Mouse (Mus musculus) kidney, embryonic 16.5 days (tissue): ENCODE measurements around the gene Tas2r137. TPM values are rescaled to one million over a fixed set of nuclear protein-coding genes. Genes with fewer than 3 reads are reported as not detected.

Experiments
- ATAC-seq: fragments of 200-750 bp; cut with Nextera tagmentation; 2 replicates; pipeline ENCODE4 v1.8.0; 2017; ENCODE audit warnings: moderate TSS enrichment; ENCODE audit not compliant: low FRiP score, low TSS enrichment
- H3K27ac ChIP-seq: fragments of 300-500 bp; sonication (generic); 2 replicates; pipeline ENCODE4 v1.5.1; 2014; ENCODE audit warnings: low read length
- H3K27me3 ChIP-seq: fragments of 300-500 bp; sonication (generic); 2 replicates; pipeline ENCODE4 v1.6.1; 2014; ENCODE audit warnings: low read length, control low read depth, mixed read lengths; ENCODE audit not compliant: insufficient read depth
- H3K36me3 ChIP-seq: fragments of 300-500 bp; sonication (generic); 2 replicates; pipeline ENCODE4 v1.6.1; 2014; ENCODE audit warnings: low read length, control low read depth, mixed read lengths; ENCODE audit not compliant: insufficient read depth
- H3K4me1 ChIP-seq: fragments of 300-500 bp; sonication (generic); 2 replicates; pipeline ENCODE4 v1.6.1; 2014; ENCODE audit warnings: low read length, control low read depth, mixed read lengths; ENCODE audit not compliant: insufficient read depth
- H3K4me2 ChIP-seq: fragments of 300-500 bp; sonication (generic); replicated peaks from 2 replicates; pipeline ENCODE4 v1.6.1; 2014; ENCODE audit warnings: low read depth, low read length
- H3K4me3 ChIP-seq: fragments of 300-500 bp; sonication (generic); 2 replicates; pipeline ENCODE4 v1.5.1; 2014; ENCODE audit warnings: mild to moderate bottlenecking, low read length
- H3K9ac ChIP-seq: fragments of 300-500 bp; sonication (generic); replicated peaks from 2 replicates; pipeline ENCODE4 v1.6.1; 2014; ENCODE audit warnings: low read length
- H3K9me3 ChIP-seq: fragments of 300-500 bp; sonication (generic); 2 replicates; pipeline ENCODE4 v1.6.1; 2016; ENCODE audit warnings: low read length, control low read depth
- WGBS: fragments of 180-500 bp; shearing (Covaris S2); extraction: QIAGEN DNeasy Blood & Tissue Kit; methylation state at CpG from one replicate; pipeline ENCODE4 v1.1.7; 2014; 5-methylcytosine and 5-hydroxymethylcytosine counted together
- polyA plus RNA-seq: library from polyadenylated mRNA; unstranded; fragments of >200 nt; fragmentation: Nextera tagmentation; extraction: Ambion mirVana; gene quantifications from 2 replicates; pipeline ENCODE4 v1.2.1, GENCODE M21; 2015

Tas2r137 gene
- polyA plus RNA-seq, 1 experiment from 2014 or later, result not detected

DNA sequence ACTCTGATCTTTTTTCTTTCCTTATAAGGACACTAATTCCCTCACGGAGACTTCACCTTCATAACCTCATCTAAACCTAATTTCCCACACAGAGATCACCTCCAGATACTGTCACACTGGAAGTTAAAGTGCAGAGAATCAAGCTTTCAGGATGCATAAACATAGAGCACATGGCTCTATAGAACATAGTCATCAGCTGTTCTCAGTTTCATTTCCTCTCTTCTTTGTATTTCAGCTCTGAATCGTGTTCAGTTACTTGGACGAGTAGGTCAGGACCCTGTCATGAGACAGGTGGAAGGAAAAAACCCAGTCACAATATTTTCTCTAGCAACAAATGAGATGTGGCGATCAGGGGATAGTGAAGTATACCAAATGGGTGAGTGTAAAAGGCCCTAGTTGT, 14.9 kb upstream of the Tas2r137 start:
- Histone ChIP-seq H3K9me3 (peaks cover 4% of the 10 kb centered on the region; the same call in 1 of the 2 replicates), H3K4me1 (peaks cover 8% of the 10 kb centered on the region), H3K27me3 (no peaks in the 10 kb centered on the region), H3K4me2 (no peak overlapping the region), H3K36me3 (peaks cover 47% of the 10 kb centered on the region), H3K27ac (no peak overlapping the region), H3K9ac (no peak overlapping the region), H3K4me3 (no peak overlapping the region)
- ATAC-seq, result no peak
- 75% methylated on average over 4 of the region's 4 CpGs for WGBS

DNA sequence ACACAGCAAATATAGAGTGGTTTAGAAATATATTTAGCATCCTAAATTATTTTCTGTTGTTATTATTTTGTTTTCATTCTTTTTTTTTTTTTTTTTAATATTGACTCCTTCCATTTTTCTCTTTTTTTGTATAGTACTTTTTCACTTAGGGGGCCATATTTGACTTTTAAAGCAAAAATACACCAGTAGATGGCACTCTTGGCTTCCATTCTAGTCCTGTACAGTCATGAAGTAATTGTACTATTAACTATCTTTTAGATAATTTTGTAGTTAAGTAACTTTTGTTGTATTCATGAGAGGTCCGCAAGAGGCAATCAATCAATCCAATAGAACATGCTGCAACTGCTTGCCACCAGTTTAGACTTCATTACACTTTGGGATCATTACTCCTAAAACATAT, 11.3 kb upstream of the Tas2r137 start:
- H3K4me3 ChIP-seq, result no peak overlapping the region
- no peak overlapping the region for H3K27ac ChIP-seq
- peaks cover 62% of the 10 kb centered on the region for H3K36me3 ChIP-seq
- H3K9me3 ChIP-seq, result peaks cover 4% of the 10 kb centered on the region; the same call in 1 of the 2 replicates
- no peak overlapping the region for H3K9ac ChIP-seq
- H3K4me1 ChIP-seq, result no peaks in the 10 kb centered on the region
- H3K4me2 ChIP-seq, result no peak overlapping the region
- no peaks in the 10 kb centered on the region for H3K27me3 ChIP-seq
- WGBS, result 85% methylated on average over 1 of the region's 1 CpGs
- ATAC-seq, result no peak

DNA sequence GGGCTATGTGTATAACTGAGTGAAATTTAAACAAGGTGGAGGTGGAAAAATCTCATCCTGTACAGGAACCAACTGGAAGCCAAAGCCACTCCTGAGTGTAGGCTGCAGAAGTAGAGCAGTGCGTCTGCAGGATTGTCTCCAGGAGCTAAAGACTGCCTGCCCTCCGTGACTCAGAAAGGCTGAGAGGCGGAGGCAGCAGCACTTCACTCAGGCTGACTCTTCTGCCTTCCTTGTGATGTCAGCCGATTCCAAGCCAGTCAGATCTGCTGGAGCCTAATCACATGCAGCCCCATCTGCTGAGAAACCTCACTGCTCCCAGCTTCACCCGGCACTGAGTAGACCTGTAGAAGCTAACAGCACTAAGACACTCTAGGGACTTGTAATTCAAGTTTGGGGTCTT, 8.7 kb upstream of the Tas2r137 start:
- 93% methylated on average over 5 of the region's 5 CpGs for WGBS
- H3K36me3 ChIP-seq, result peaks cover 50% of the 10 kb centered on the region

DNA sequence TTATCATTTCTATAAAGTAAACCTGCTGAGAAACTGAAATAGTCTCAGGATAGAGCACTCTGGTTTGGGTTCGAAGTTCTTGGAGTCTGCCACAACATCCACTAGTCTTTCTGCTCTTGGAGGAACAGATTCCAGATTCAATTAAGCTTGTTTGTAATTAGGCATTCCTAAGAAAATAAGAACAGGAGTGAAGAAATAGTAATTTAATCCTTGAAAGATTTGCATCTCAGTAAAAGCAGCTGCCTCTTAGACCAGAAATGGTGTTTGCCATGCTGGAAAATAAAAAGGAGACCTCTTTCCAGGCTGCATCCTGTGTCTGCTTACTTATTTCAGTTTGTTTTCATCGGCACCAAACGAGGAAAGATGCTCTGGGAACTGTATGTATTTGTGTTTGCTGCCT, 2.2 kb downstream of the Tas2r137 start, which contains the start of gene Tas2r108:
Gene Tas2r108, plus strand, starts transcription at position 301 of the 400 bp plus-strand sequence.
- Histone ChIP-seq H3K4me1 (no peaks in the 10 kb centered on the region), H3K4me3 (no peak within 1 kb of the TSS), H3K27ac (no peak within 1 kb of the TSS), H3K36me3 (no peaks in the 10 kb centered on the region), H3K9ac (no peak within 1 kb of the TSS), H3K4me2 (no peak within 1 kb of the TSS), H3K9me3 (no peaks in the 10 kb centered on the region), H3K27me3 (no peaks in the 10 kb centered on the region)
- 89% methylated on average over 3 of the region's 3 CpGs for WGBS
- ATAC-seq, result no peak

More for the DNA sequence above, 8.7 kb upstream of the Tas2r137 start:
- ATAC-seq, result no peak
- Histone ChIP-seq H3K4me1 (no peaks in the 10 kb centered on the region), H3K27me3 (no peaks in the 10 kb centered on the region), H3K9ac (no peak overlapping the region), H3K4me2 (no peak overlapping the region), H3K4me3 (no peak overlapping the region), H3K9me3 (no peaks in the 10 kb centered on the region), H3K27ac (no peak overlapping the region)

DNA sequence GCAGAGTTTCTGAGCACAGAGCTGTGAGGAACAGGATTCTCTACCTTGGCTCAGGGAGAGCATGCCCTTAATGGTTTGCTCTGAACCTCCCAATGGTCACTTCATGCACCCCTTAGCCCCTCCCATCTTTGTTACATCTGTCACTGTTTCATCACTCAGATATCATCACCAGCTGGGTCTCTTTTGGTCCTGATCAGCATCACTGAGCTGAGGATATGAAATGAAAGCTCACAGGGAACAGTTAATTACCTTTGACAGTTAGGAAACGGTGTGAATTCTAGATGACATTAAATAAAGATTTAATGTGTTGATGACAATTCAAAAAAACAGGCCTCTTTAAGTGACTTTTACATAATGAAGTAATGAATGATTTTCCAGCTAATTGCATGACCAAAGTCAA, 28.4 kb downstream of the Tas2r137 start, which contains the start of gene Prss37:
Gene Prss37, minus strand, starts transcription at position 101 of the 400 bp plus-strand sequence.
- H3K9ac ChIP-seq, result no peak within 1 kb of the TSS
- H3K4me2 ChIP-seq, result no peak within 1 kb of the TSS
- H3K27me3 ChIP-seq, result no peaks in the 10 kb centered on the region
- no peaks in the 10 kb centered on the region for H3K4me1 ChIP-seq
- ATAC-seq, result no peak
- 38% methylated on average over 1 of the region's 1 CpGs for WGBS
- no peaks in the 10 kb centered on the region for H3K36me3 ChIP-seq
- H3K27ac ChIP-seq, result no peak within 1 kb of the TSS
- H3K4me3 ChIP-seq, result no peak within 1 kb of the TSS
- H3K9me3 ChIP-seq, result no peaks in the 10 kb centered on the region

Other genes starting within 250 kb of the Tas2r137 start
- 47.1 and 49.9 TPM in 2 replicates for gene Agk, start 166.1 kb upstream of the Tas2r137 start, polyA plus RNA-seq
- 10.5 and 12.5 TPM in 2 replicates for gene E330009J07Rik, start 55.1 kb upstream of the Tas2r137 start, polyA plus RNA-seq
- 0.12 TPM in 1 of 2 replicates, not detected in the other for gene Wee2, start 52.1 kb upstream of the Tas2r137 start, polyA plus RNA-seq
- gene Ssbp1, start 19.9 kb upstream of the Tas2r137 start, polyA plus RNA-seq, result 161 and 169 TPM in 2 replicates
- gene Tas2r108, start 2.3 kb downstream of the Tas2r137 start, polyA plus RNA-seq, result not detected in 2 replicates
- not detected in 2 replicates for gene Prss37, start 28.3 kb downstream of the Tas2r137 start, polyA plus RNA-seq
- gene Olfr461, start 63.8 kb downstream of the Tas2r137 start, polyA plus RNA-seq, result 0.16 TPM in 1 of 2 replicates, not detected in the other
- gene Olfr460, start 78.3 kb downstream of the Tas2r137 start, polyA plus RNA-seq, result not detected in 2 replicates
- 0.30 and 0.31 TPM in 2 replicates for gene Clec5a, start 94.6 kb downstream of the Tas2r137 start, polyA plus RNA-seq
- not detected in 2 replicates for gene Tas2r138, start 122.1 kb downstream of the Tas2r137 start, polyA plus RNA-seq
- 0.80 and 1.2 TPM in 2 replicates for gene Mgam, start 137.6 kb downstream of the Tas2r137 start, polyA plus RNA-seq